Mouse (Mus musculus): ENCODE measurements around the gene Gm2163. TPM values are rescaled to one million over a fixed set of nuclear protein-coding genes. Genes with fewer than 3 reads are reported as not detected.
"Not testable (repeated sequence)": the region's sequence is repeated elsewhere in the genome, so short reads cannot be mapped to it uniquely, and the experiment has no call there.

Gm2163 gene
- 0.08 TPM in 1 of 2 replicates, not detected in the other for polyA plus RNA-seq (2015; fragmentation: Nextera tagmentation; extraction: Ambion mirVana)

DNA sequence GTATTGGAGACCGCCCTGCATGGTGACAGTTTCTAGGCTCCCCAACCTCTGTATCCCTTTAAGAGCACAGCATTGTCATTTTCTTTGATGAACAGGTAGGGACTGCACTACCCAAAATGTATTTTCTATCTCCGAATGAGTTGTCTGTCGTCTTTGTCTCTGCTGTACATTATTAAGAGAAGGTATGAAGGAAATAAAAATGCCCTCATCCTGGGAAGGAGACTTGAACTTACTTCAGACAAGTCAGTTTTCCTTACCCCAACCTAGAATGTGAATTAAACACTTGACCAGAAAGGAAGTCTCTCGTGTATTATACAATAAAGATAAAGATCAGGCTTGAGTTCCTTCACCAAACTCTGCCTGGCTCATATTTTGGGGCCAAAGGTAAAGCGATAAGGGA is at the start of gene Gm2163:
TSS of gene Gm2163 (plus strand) at position 301 of the 400 bp plus-strand sequence.
- ATAC-seq; H3K27ac ChIP-seq; H3K4me2 ChIP-seq (replicated peaks); H3K27me3 ChIP-seq; H3K4me3 ChIP-seq (replicated peaks); H3K9me3 ChIP-seq; H3K36me3 ChIP-seq; H3K9ac ChIP-seq (replicated peaks); H3K4me1 ChIP-seq (replicated peaks): not testable (repeated sequence)
- WGBS: no CpG with 5 or more reads among the region's 5 CpGs

DNA sequence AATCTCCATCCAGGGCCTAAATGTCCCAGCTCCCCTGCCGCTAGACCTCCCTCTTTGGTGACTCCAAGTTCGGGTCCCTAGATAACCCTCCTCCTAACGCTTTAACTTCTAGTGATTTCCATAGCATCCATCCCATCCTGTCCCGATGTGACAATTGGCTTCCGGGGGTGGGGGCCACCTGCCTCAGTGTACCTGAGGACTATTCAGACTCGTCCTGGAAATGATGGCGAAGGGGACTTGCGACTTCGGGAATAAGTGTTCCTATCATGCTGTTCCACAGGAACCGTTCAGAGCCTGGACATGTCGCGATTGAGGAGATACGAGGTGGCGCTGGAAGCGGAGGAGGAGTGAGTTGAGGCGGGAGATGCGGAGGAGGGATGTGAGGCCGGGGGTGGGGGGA is 27.5 kb upstream of the Gm2163 start, which contains the start of gene Gm21586:
TSS of gene Gm21586 (plus strand) at position 301 of the 400 bp plus-strand sequence.
- not testable (repeated sequence) for H3K4me2 ChIP-seq (replicated peaks); H3K9ac ChIP-seq (replicated peaks); H3K36me3 ChIP-seq; H3K9me3 ChIP-seq; ATAC-seq; H3K4me1 ChIP-seq (replicated peaks); H3K27me3 ChIP-seq; H3K4me3 ChIP-seq (replicated peaks); H3K27ac ChIP-seq
- WGBS: no CpG with 5 or more reads among the region's 18 CpGs

DNA sequence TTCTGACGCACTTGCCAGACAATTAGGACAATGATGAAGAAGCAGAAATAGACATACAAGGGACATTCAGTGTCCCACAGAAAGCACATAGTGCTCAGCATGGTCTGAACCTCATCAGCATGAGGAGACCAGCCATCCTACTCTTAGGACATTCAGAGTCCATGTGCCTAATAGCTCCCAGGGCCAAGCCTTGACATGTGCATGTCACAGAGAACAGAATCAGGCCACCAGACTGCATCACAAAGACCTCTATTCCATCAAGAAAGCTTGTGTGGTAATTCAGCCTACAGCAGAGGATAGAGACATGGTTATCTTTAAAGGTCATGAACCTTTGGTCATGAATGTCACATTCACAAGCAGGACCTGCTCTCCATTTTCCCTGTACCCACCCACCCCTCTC is 61.5 kb downstream of the Gm2163 start, which contains the start of gene Fam205a2:
TSS of gene Fam205a2 (minus strand) at position 101 of the 400 bp plus-strand sequence.
- not testable (repeated sequence) for ATAC-seq; H3K4me3 ChIP-seq (replicated peaks); H3K27me3 ChIP-seq; H3K9me3 ChIP-seq; H3K4me2 ChIP-seq (replicated peaks); H3K36me3 ChIP-seq; H3K9ac ChIP-seq (replicated peaks); H3K4me1 ChIP-seq (replicated peaks); H3K27ac ChIP-seq
- WGBS: no CpG with 5 or more reads among the region's 1 CpGs

DNA sequence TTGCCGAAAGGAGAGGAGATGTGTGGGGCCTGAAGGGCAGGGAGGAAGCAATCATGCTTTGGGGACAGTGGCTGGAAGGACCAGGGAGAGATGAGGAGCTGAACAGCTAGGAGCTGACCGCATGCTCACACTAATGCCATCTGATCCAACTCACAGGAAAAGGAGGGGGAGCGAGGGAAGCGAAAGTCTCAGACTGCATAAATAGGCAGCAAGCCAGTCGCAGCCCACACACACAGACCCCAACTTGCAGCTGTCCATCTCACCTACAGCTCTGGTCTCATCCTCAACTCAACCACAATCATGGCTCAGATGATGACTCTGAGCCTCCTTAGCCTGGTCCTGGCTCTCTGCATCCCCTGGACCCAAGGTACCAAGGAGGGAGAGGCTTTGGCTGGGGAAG is 145.3 kb downstream of the Gm2163 start, which contains the start of gene Gm10591:
TSS of gene Gm10591 (plus strand) at position 301 of the 400 bp plus-strand sequence.
- not testable (repeated sequence) for H3K36me3 ChIP-seq; ATAC-seq; H3K9ac ChIP-seq (replicated peaks); H3K4me1 ChIP-seq (replicated peaks); H3K4me2 ChIP-seq (replicated peaks); H3K27ac ChIP-seq; H3K9me3 ChIP-seq; H3K4me3 ChIP-seq (replicated peaks); H3K27me3 ChIP-seq
- WGBS: no CpG with 5 or more reads among the region's 5 CpGs

DNA sequence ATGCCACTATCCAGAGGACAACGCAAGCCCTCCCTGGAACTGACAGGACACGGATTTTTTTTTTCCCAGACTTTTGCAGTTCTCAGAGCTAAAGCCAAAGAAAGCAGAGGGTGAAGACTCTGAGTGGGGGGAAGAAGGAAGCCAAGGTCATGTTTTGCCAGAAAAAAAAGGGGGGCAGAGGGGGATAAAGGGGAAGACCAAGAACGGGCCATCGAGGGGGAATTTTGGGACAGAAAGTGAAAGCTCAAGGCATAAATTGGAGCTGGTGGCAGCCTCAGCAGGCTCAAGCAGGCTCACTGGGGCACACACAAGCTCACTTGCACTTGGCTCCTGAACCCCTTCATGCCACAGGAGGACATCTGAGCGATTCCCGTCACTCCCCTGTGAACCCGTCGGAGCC is 162.9 kb downstream of the Gm2163 start, which contains the start of gene Gm2564:
TSS of gene Gm2564 (plus strand) at position 301 of the 400 bp plus-strand sequence.
- H3K27ac ChIP-seq; H3K9me3 ChIP-seq; ATAC-seq; H3K36me3 ChIP-seq; H3K4me2 ChIP-seq (replicated peaks); H3K9ac ChIP-seq (replicated peaks); H3K27me3 ChIP-seq; H3K4me3 ChIP-seq (replicated peaks); H3K4me1 ChIP-seq (replicated peaks): not testable (repeated sequence)
- no CpG with 5 or more reads among the region's 8 CpGs for WGBS

Other genes starting within 250 kb of the Gm2163 start
- not detected in 2 replicates for gene Gm10600, start 226.1 kb upstream of the Gm2163 start, polyA plus RNA-seq (2015; fragmentation: Nextera tagmentation; extraction: Ambion mirVana)
- gene Ccl21b, start 211.0 kb upstream of the Gm2163 start, polyA plus RNA-seq (2015; fragmentation: Nextera tagmentation; extraction: Ambion mirVana): not detected in 2 replicates
- gene Gm21953, start 172.5 kb upstream of the Gm2163 start, polyA plus RNA-seq (2015; fragmentation: Nextera tagmentation; extraction: Ambion mirVana): not detected in 2 replicates
- not detected in 2 replicates for gene Fam205a3, start 148.4 kb upstream of the Gm2163 start, polyA plus RNA-seq (2015; fragmentation: Nextera tagmentation; extraction: Ambion mirVana)
- gene Gm21586, start 27.4 kb upstream of the Gm2163 start, polyA plus RNA-seq (2015; fragmentation: Nextera tagmentation; extraction: Ambion mirVana): not detected in 2 replicates
- gene Fam205a2, start 61.4 kb downstream of the Gm2163 start, polyA plus RNA-seq (2015; fragmentation: Nextera tagmentation; extraction: Ambion mirVana): not detected in 2 replicates
- not detected in 2 replicates for gene Gm10591, start 145.4 kb downstream of the Gm2163 start, polyA plus RNA-seq (2015; fragmentation: Nextera tagmentation; extraction: Ambion mirVana)
- not detected in 2 replicates for gene Gm2564, start 163.0 kb downstream of the Gm2163 start, polyA plus RNA-seq (2015; fragmentation: Nextera tagmentation; extraction: Ambion mirVana)
- gene Ccl27b, start 188.5 kb downstream of the Gm2163 start, polyA plus RNA-seq (2015; fragmentation: Nextera tagmentation; extraction: Ambion mirVana): not detected in 2 replicates
- gene Il11ra2, start 195.1 kb downstream of the Gm2163 start, polyA plus RNA-seq (2015; fragmentation: Nextera tagmentation; extraction: Ambion mirVana): not detected in 2 replicates